Mouse (Mus musculus): ENCODE measurements around the gene Gm42715. TPM values are rescaled to one million over a fixed set of nuclear protein-coding genes. Genes with fewer than 3 reads are reported as not detected.

The Gm42715 gene
- polyA plus RNA-seq (2014; fragmentation: Illumina TruSeq; extraction: RNeasy Lipid Tissue Mini Kit (QIAGEN cat#74804); ENCODE audit: low replicate concordance): 5.1 TPM

GRCm38 (mm10) chr7:127519284-127519683 is at the start of gene Gm42715:
Gene Gm42715, plus strand, starts transcription at chr7:127519584.

GRCm38 (mm10) chr7:127478635-127479317 is 40.6 kb upstream of the Gm42715 start, which contains the start of gene Fbrs:
Gene Fbrs, plus strand, starts transcription at chr7:127479199.

GRCm38 (mm10) chr7:127511808-127512230 is 7.6 kb upstream of the Gm42715 start, which contains the start of gene Srcap:
Gene Srcap, plus strand, starts transcription at chr7:127511983.

GRCm38 (mm10) chr7:127561340-127561858 is 42.0 kb downstream of the Gm42715 start, which contains the start of gene Tmem265:
Gene Tmem265, plus strand, starts transcription at chr7:127561390.

GRCm38 (mm10) chr7:127572895-127573471 is 53.6 kb downstream of the Gm42715 start, which contains the start of gene Phkg2:
Gene Phkg2, plus strand, starts transcription at chr7:127573340.

GRCm38 (mm10) chr7:127588011-127588871 is 68.9 kb downstream of the Gm42715 start, which contains the start of the genes Ccdc189 and Rnf40:
Gene Ccdc189, minus strand, starts transcription at chr7:127588595.
Gene Rnf40, plus strand, starts transcription at chr7:127588767.

GRCm38 (mm10) chr7:127614891-127615843 is 95.8 kb downstream of the Gm42715 start, which contains the start of gene Zfp629:
Gene Zfp629, minus strand, starts transcription at chr7:127615797.

Other genes with a start within 250 kb of the Gm42715 start
- gene Sephs2, start 245.5 kb upstream of the Gm42715 start, polyA plus RNA-seq (2014; fragmentation: Illumina TruSeq; extraction: RNeasy Lipid Tissue Mini Kit (QIAGEN cat#74804); ENCODE audit: low replicate concordance): 171 TPM
- 1.3 TPM for gene Itgal, start 223.3 kb upstream of the Gm42715 start, polyA plus RNA-seq (2014; fragmentation: Illumina TruSeq; extraction: RNeasy Lipid Tissue Mini Kit (QIAGEN cat#74804); ENCODE audit: low replicate concordance)
- 2.2 TPM for gene Zfp768, start 174.0 kb upstream of the Gm42715 start, polyA plus RNA-seq (2014; fragmentation: Illumina TruSeq; extraction: RNeasy Lipid Tissue Mini Kit (QIAGEN cat#74804); ENCODE audit: low replicate concordance)
- gene Zfp747, start 143.5 kb upstream of the Gm42715 start, polyA plus RNA-seq (2014; fragmentation: Illumina TruSeq; extraction: RNeasy Lipid Tissue Mini Kit (QIAGEN cat#74804); ENCODE audit: low replicate concordance): 5.3 TPM
- 2.9 TPM for gene 9130019O22Rik, start 132.4 kb upstream of the Gm42715 start, polyA plus RNA-seq (2014; fragmentation: Illumina TruSeq; extraction: RNeasy Lipid Tissue Mini Kit (QIAGEN cat#74804); ENCODE audit: low replicate concordance)
- 1.2 TPM for gene E430018J23Rik, start 126.0 kb upstream of the Gm42715 start, polyA plus RNA-seq (2014; fragmentation: Illumina TruSeq; extraction: RNeasy Lipid Tissue Mini Kit (QIAGEN cat#74804); ENCODE audit: low replicate concordance)
- 3.5 TPM for gene Zfp764, start 112.8 kb upstream of the Gm42715 start, polyA plus RNA-seq (2014; fragmentation: Illumina TruSeq; extraction: RNeasy Lipid Tissue Mini Kit (QIAGEN cat#74804); ENCODE audit: low replicate concordance)
- 2.5 TPM for gene Zfp688, start 97.5 kb upstream of the Gm42715 start, polyA plus RNA-seq (2014; fragmentation: Illumina TruSeq; extraction: RNeasy Lipid Tissue Mini Kit (QIAGEN cat#74804); ENCODE audit: low replicate concordance)
- gene Zfp689, start 70.4 kb upstream of the Gm42715 start, polyA plus RNA-seq (2014; fragmentation: Illumina TruSeq; extraction: RNeasy Lipid Tissue Mini Kit (QIAGEN cat#74804); ENCODE audit: low replicate concordance): 0.97 TPM
- gene Prr14, start 60.0 kb upstream of the Gm42715 start, polyA plus RNA-seq (2014; fragmentation: Illumina TruSeq; extraction: RNeasy Lipid Tissue Mini Kit (QIAGEN cat#74804); ENCODE audit: low replicate concordance): 29.5 TPM
- 5.9 TPM for gene Fbrs, start 40.4 kb upstream of the Gm42715 start, polyA plus RNA-seq (2014; fragmentation: Illumina TruSeq; extraction: RNeasy Lipid Tissue Mini Kit (QIAGEN cat#74804); ENCODE audit: low replicate concordance)
- 4.5 TPM for gene Srcap, start 7.6 kb upstream of the Gm42715 start, polyA plus RNA-seq (2014; fragmentation: Illumina TruSeq; extraction: RNeasy Lipid Tissue Mini Kit (QIAGEN cat#74804); ENCODE audit: low replicate concordance)
- gene Tmem265, start 41.8 kb downstream of the Gm42715 start, polyA plus RNA-seq (2014; fragmentation: Illumina TruSeq; extraction: RNeasy Lipid Tissue Mini Kit (QIAGEN cat#74804); ENCODE audit: low replicate concordance): not detected
- gene Phkg2, start 53.8 kb downstream of the Gm42715 start, polyA plus RNA-seq (2014; fragmentation: Illumina TruSeq; extraction: RNeasy Lipid Tissue Mini Kit (QIAGEN cat#74804); ENCODE audit: low replicate concordance): 18.3 TPM
- not detected for gene Ccdc189, start 69.0 kb downstream of the Gm42715 start, polyA plus RNA-seq (2014; fragmentation: Illumina TruSeq; extraction: RNeasy Lipid Tissue Mini Kit (QIAGEN cat#74804); ENCODE audit: low replicate concordance)
- gene Rnf40, start 69.2 kb downstream of the Gm42715 start, polyA plus RNA-seq (2014; fragmentation: Illumina TruSeq; extraction: RNeasy Lipid Tissue Mini Kit (QIAGEN cat#74804); ENCODE audit: low replicate concordance): 0.82 TPM
- gene Zfp629, start 96.2 kb downstream of the Gm42715 start, polyA plus RNA-seq (2014; fragmentation: Illumina TruSeq; extraction: RNeasy Lipid Tissue Mini Kit (QIAGEN cat#74804); ENCODE audit: low replicate concordance): 4.8 TPM
- gene Bcl7c, start 189.3 kb downstream of the Gm42715 start, polyA plus RNA-seq (2014; fragmentation: Illumina TruSeq; extraction: RNeasy Lipid Tissue Mini Kit (QIAGEN cat#74804); ENCODE audit: low replicate concordance): 1.2 TPM
- 0.74 TPM for gene Ctf1, start 193.2 kb downstream of the Gm42715 start, polyA plus RNA-seq (2014; fragmentation: Illumina TruSeq; extraction: RNeasy Lipid Tissue Mini Kit (QIAGEN cat#74804); ENCODE audit: low replicate concordance)
- not detected for gene Ctf2, start 212.6 kb downstream of the Gm42715 start, polyA plus RNA-seq (2014; fragmentation: Illumina TruSeq; extraction: RNeasy Lipid Tissue Mini Kit (QIAGEN cat#74804); ENCODE audit: low replicate concordance)
- gene Fbxl19, start 225.0 kb downstream of the Gm42715 start, polyA plus RNA-seq (2014; fragmentation: Illumina TruSeq; extraction: RNeasy Lipid Tissue Mini Kit (QIAGEN cat#74804); ENCODE audit: low replicate concordance): 0.11 TPM